Mouse (Mus musculus) spleen, postnatal 10 days (tissue): ENCODE measurements around the gene Tfr2.

ENCODE experiments used
- DNase-seq, 2 experiments: peaks; one replicate each; pipeline ENCODE4 v3.0.0; 2021 to 2022; ENCODE audit warnings: low spot score in 2 of 2

Gene Tfr2

GRCm38 (mm10) chr5:137569665-137570064 is at the start of gene Tfr2:
Tfr2 (plus strand) TSS chr5:137569840.
- peak; percentile 76 to 90 for DNase-seq

GRCm38 (mm10) chr5:137521861-137522260 is 47.8 kb upstream of the Tfr2 start:
- no peak for DNase-seq

- DNase-seq = no peak
Observed at GRCm38 (mm10) chr5:137522711-137523110, 46.9 kb upstream of the Tfr2 start.

- no peak for DNase-seq
Observed at GRCm38 (mm10) chr5:137523396-137524250, 46.0 kb upstream of the Tfr2 start.

- no peak for DNase-seq
Observed at GRCm38 (mm10) chr5:137524251-137524515, 45.5 kb upstream of the Tfr2 start.

GRCm38 (mm10) chr5:137524671-137525070 is 45.0 kb upstream of the Tfr2 start:
- no peak for DNase-seq

GRCm38 (mm10) chr5:137525511-137525910 is 44.1 kb upstream of the Tfr2 start:
- DNase-seq = no peak

GRCm38 (mm10) chr5:137526192-137526936 is 43.3 kb upstream of the Tfr2 start:
- peak in 1 of 2 experiments; percentile 72 for DNase-seq

GRCm38 (mm10) chr5:137527413-137527812 is 42.2 kb upstream of the Tfr2 start:
- no peak for DNase-seq

GRCm38 (mm10) chr5:137528247-137528968 is 41.2 kb upstream of the Tfr2 start:
- no peak for DNase-seq

GRCm38 (mm10) chr5:137529221-137529995 is 40.2 kb upstream of the Tfr2 start:
- DNase-seq = no peak

- no peak for DNase-seq
Observed at GRCm38 (mm10) chr5:137530075-137530474, 39.6 kb upstream of the Tfr2 start.

GRCm38 (mm10) chr5:137530588-137531413 is 38.8 kb upstream of the Tfr2 start:
- DNase-seq = peak in 1 of 2 experiments; percentile 46

GRCm38 (mm10) chr5:137531414-137532130 is 38.1 kb upstream of the Tfr2 start:
- DNase-seq = peak; percentile 72 to 78

- DNase-seq = peak; percentile 58 to 71
Observed at GRCm38 (mm10) chr5:137532131-137532807, 37.4 kb upstream of the Tfr2 start.

- no peak for DNase-seq
Observed at GRCm38 (mm10) chr5:137532808-137533116, 36.9 kb upstream of the Tfr2 start.

- DNase-seq = peak; percentile 94 to 99
Observed at GRCm38 (mm10) chr5:137533117-137533827, 36.4 kb upstream of the Tfr2 start, which contains the start of the genes Epo and Gnb2. Epo (minus strand) TSS chr5:137533242. Gnb2 (minus strand) TSS chr5:137533510.

GRCm38 (mm10) chr5:137534762-137535161 is 34.9 kb upstream of the Tfr2 start:
- DNase-seq = no peak

GRCm38 (mm10) chr5:137535318-137535717 is 34.3 kb upstream of the Tfr2 start:
- DNase-seq = no peak
